Comparison of ENCODE assay signal across 7 mouse cellular contexts in the genomic region with DNA sequence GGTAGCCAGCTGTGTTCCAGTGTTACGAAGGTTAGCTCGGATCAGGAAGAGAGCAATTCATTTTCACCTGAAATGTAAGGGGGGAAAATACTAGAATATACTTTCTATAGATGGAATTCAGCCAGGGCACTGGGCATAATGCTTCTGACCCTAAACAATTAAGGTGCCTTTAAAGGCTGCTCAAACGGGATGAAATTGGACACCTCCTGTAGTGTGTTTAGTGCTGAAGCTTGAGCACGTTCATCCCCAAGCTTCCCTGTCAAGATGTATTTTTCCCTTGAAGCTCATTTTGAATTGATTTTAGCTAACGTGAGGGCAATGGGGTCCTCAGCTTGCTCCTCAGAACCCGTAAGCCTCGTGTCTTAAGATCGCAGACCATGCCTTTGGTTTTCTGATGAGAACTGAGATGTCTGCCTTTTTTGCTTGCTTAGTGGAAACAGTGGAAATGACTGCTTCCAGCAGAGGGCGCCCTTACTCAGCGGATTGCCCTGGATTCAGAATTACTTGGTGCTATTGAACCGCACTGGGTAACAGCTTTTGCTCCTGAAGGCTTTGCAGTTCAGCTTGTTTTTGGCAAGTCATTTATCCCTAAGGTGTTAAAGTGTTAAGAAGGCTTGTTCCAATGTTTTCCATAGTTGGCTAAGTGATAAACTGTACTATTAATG.
DNase-seq lines count a peak whose midpoint lies in the region; ATAC-seq lines count a peak whose summit lies in the region.

No protein-coding gene starts in this region.

- H3K27ac ChIP-seq in midbrain, embryonic 14.5 days (replicated peaks; ENCODE audit: low read depth, low read length) = no peak overlapping the region

- peak overlapping the region; percentile 31; the same call in 1 of the 2 replicates for H3K4me2 ChIP-seq in midbrain, embryonic 14.5 days (ENCODE audit: low read length)

- intact Hi-C loops in left cerebral cortex, postnatal 36 days (cut with DNase I) = no loop called here

- WGBS in midbrain, embryonic 14.5 days = 22% methylated on average over 11 of the region's 11 CpGs

- no peaks in the 10 kb centered on the region for H3K27me3 ChIP-seq in midbrain, embryonic 14.5 days (ENCODE audit: control insufficient read depth, insufficient read depth, low read length)

- H3K4me1 ChIP-seq in midbrain, embryonic 14.5 days (ENCODE audit: control insufficient read depth, insufficient read depth, low read length) = no peaks in the 10 kb centered on the region

- peak; percentile 61 for DNase-seq in adrenal gland, adult 2 months
- DNase-seq in cerebellum, postnatal 25 days = peak; percentile 66 to 83
- DNase-seq in gastrocnemius, adult 18-20 months (ENCODE audit: low spot score) = peak; percentile 60
- peak; percentile 6 for DNase-seq in kidney, adult 11 months
- DNase-seq in left cerebral cortex, postnatal 36 days (ENCODE audit: low spot score in 2 of 2) = peak; percentile 46 to 77
- peak; percentile 93 for DNase-seq in midbrain, embryonic 14.5 days
- DNase-seq in spleen, postnatal 10 days (ENCODE audit: low spot score in 2 of 2) = peak; percentile 22 to 71

- H3K9me3 ChIP-seq in midbrain, embryonic 14.5 days (ENCODE audit: control insufficient read depth, low read length) = no peaks in the 10 kb centered on the region

- peak; percentile 80; the same call in 1 of the 2 replicates for ATAC-seq in midbrain, embryonic 14.5 days (ENCODE audit: low FRiP score, low TSS enrichment)

- no peak overlapping the region for H3K4me3 ChIP-seq in midbrain, embryonic 14.5 days (replicated peaks; ENCODE audit: low read depth, low read length)

- H3K36me3 ChIP-seq in midbrain, embryonic 14.5 days (ENCODE audit: control insufficient read depth, insufficient read depth, low read length) = no peaks in the 10 kb centered on the region

- H3K9ac ChIP-seq in midbrain, embryonic 14.5 days (replicated peaks; ENCODE audit: low read length) = no peak overlapping the region

Comparison
In these comparisons a context has a peak if more than half of its experiments do, and no peak if none do; other contexts are left out.
1. DNase-seq: peak in every context shown above with its lines; median percentile 93 in midbrain, embryonic 14.5 days; 74 in cerebellum, postnatal 25 days; 62 in left cerebral cortex, postnatal 36 days; 61 in adrenal gland, adult 2 months; 60 in gastrocnemius, adult 18-20 months; 46 in spleen, postnatal 10 days; 6 in kidney, adult 11 months.